Comparison of ENCODE assay signal across 9 mouse cellular contexts in genomic region chr4:54949561-54949940, GRCm38 (mm10). TPM values are rescaled to one million over a fixed set of nuclear protein-coding genes. Genes with fewer than 3 reads are reported as not detected.
DNase-seq lines count a peak whose midpoint lies in the region; ATAC-seq and TF ChIP-seq lines count a peak whose summit lies in the region.
"Had no signal": no experiment of that assay in that cellular context is flagged by ENCODE, and none has a peak within 500 bp of the region (broad histone marks: within the 10 kb centered on the region; RNA-seq: fewer than 3 reads in every experiment).

No protein-coding gene starts in this region.

- peak overlapping the region; percentile 95 for H3K4me2 ChIP-seq in hindbrain, embryonic 14.5 days (replicated peaks)

- H3K27me3 ChIP-seq in spleen, adult 2 months (ENCODE audit: control insufficient read depth, insufficient read depth, low read length): peaks cover 7% of the 10 kb centered on the region
- no peaks in the 10 kb centered on the region for H3K27me3 ChIP-seq in hindbrain, embryonic 14.5 days (ENCODE audit: control insufficient read depth, insufficient read depth, low read length)
- no peaks in the 10 kb centered on the region for H3K27me3 ChIP-seq in midbrain, embryonic 10.5 days (ENCODE audit: low read depth, poor library complexity, severe bottlenecking)

- no peak for TF ChIP-seq POLR2A in spleen, adult 2 months (IDR thresholded peaks at IDR 0.05; ENCODE audit: low read depth, low read length)

- H3K36me3 ChIP-seq in spleen, adult 2 months (ENCODE audit: control insufficient read depth, insufficient read depth, low read length): no peaks in the 10 kb centered on the region
- no peaks in the 10 kb centered on the region for H3K36me3 ChIP-seq in hindbrain, embryonic 14.5 days (replicated peaks; ENCODE audit: control insufficient read depth, insufficient read depth)
- peaks cover 32% of the 10 kb centered on the region for H3K36me3 ChIP-seq in midbrain, embryonic 10.5 days
- H3K36me3 ChIP-seq: G1E had no signal

- no peak overlapping the region; the same call in 1 of the 2 replicates for H3K4me3 ChIP-seq in spleen, adult 2 months (ENCODE audit: extremely low read depth, insufficient read depth, insufficient read length)
- H3K4me3 ChIP-seq in hindbrain, embryonic 14.5 days (replicated peaks; ENCODE audit: low read length): peak overlapping the region; percentile 92
- peak overlapping the region; percentile 77 for H3K4me3 ChIP-seq in midbrain, embryonic 10.5 days

- H3K4me1 ChIP-seq in spleen, adult 2 months (ENCODE audit: control insufficient read depth, insufficient read depth, insufficient read length): no peaks in the 10 kb centered on the region
- H3K4me1 ChIP-seq in hindbrain, embryonic 14.5 days (replicated peaks; ENCODE audit: control insufficient read depth, insufficient read depth, low read length): peaks cover 28% of the 10 kb centered on the region
- H3K4me1 ChIP-seq in midbrain, embryonic 10.5 days: peaks cover 39% of the 10 kb centered on the region

- H3K27ac ChIP-seq in spleen, adult 2 months (ENCODE audit: insufficient read depth, low read length): peak overlapping the region; percentile 35; the same call in 1 of the 2 replicates
- peak overlapping the region; percentile 100 for H3K27ac ChIP-seq in hindbrain, embryonic 14.5 days
- peak overlapping the region; percentile 99 for H3K27ac ChIP-seq in midbrain, embryonic 10.5 days (replicated peaks)

- DNase-seq in cerebellum, postnatal 14 days: peak; percentile 60 to 66
- no peak for DNase-seq in cerebellum, adult 11-12 months
- no peak for DNase-seq in spleen, adult 2 months (ENCODE audit: low read depth in 1 of 2, low spot score in 2 of 2)
- DNase-seq in spleen, postnatal 4 days (ENCODE audit: low spot score in 2 of 2): no peak
- DNase-seq in hindbrain, embryonic 14.5 days (ENCODE audit: low spot score): peak; percentile 38
- peak; percentile 31 for DNase-seq in midbrain, embryonic 10.5 days (ENCODE audit: low spot score)
- DNase-seq in spleen, adult 18-20 months: no peak

- H3K9ac ChIP-seq in hindbrain, embryonic 14.5 days: peak overlapping the region; percentile 97

- TF ChIP-seq CTCF in spleen, adult 2 months (IDR thresholded peaks at IDR 0.05; ENCODE audit: extremely low read depth, insufficient read depth, insufficient read length, insufficient replicate concordance): no peak

- no peaks in the 10 kb centered on the region for H3K9me3 ChIP-seq in hindbrain, embryonic 14.5 days (ENCODE audit: control insufficient read depth, low read length)
- no peaks in the 10 kb centered on the region for H3K9me3 ChIP-seq in midbrain, embryonic 10.5 days (replicated peaks)

- WGBS in spleen, adult 2 months: 22% methylated on average over 7 of the region's 7 CpGs
- 6% methylated on average over 7 of the region's 7 CpGs for WGBS in hindbrain, embryonic 14.5 days
- WGBS in midbrain, embryonic 10.5 days: 16% methylated on average over 7 of the region's 7 CpGs

- ATAC-seq in hindbrain, embryonic 14.5 days (ENCODE audit: low FRiP score): no peak
- no peak for ATAC-seq in activated CD4-positive, CD25-positive, alpha-beta regulatory T cell, adult 4 months

RNA-seq across cellular contexts. Expression of gene Zfp462, which starts 4.7 kb away (rescaled TPM):
- 2.0 and 2.5 TPM in 2 replicates for polyA plus RNA-seq in spleen, adult 2 months (2012; rRNA removed)
- polyA plus RNA-seq in hindbrain, embryonic 14.5 days (2014; fragmentation: Nextera tagmentation; extraction: Ambion mirVana): 12.9 and 13.8 TPM in 2 replicates
- polyA plus RNA-seq in midbrain, embryonic 10.5 days (2016; fragmentation: Nextera tagmentation; extraction: Ambion mirVana): 13.9 and 15.7 TPM in 2 replicates
- polyA plus RNA-seq in activated CD4-positive, CD25-positive, alpha-beta regulatory T cell, adult 4 months (2017; shearing (Covaris generic)): under 1 TPM in 1 of 2 experiments, not detected in 1; 0.03 TPM
- polyA plus RNA-seq: G1E had no signal

Comparison
In these comparisons a context has a peak if more than half of its experiments do, and no peak if none do; other contexts are left out.
1. DNase-seq: peak in cerebellum, postnatal 14 days (2 of 2), hindbrain, embryonic 14.5 days (single experiment) and midbrain, embryonic 10.5 days (single experiment); none in cerebellum, adult 11-12 months (single experiment), spleen, adult 2 months (0 of 2), spleen, postnatal 4 days (0 of 2) and spleen, adult 18-20 months (0 of 2).
2. H3K27ac ChIP-seq: peak in every context shown above with its lines; median percentile 100 in hindbrain, embryonic 14.5 days; 99 in midbrain, embryonic 10.5 days; 35 in spleen, adult 2 months.